Mouse (Mus musculus): ENCODE results near the gene Pax4.

The Pax4 gene

DNA sequence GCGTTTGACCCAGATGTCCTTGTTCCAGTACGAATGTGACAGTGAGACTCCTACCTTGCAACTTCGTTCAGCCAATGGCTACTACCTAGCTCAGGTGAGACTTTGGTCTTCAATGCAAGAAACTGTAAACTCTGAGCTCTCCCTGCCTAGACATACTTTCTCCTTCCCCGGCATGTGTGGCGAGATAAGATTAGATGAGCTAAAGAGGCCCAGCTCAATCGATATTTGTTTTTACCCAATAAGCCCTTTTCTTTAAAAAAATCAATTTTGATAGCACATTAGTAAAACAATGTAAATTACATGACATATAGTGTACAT is 17.7 kb downstream of the Pax4 start:
- DNase-seq, result no peak

DNA sequence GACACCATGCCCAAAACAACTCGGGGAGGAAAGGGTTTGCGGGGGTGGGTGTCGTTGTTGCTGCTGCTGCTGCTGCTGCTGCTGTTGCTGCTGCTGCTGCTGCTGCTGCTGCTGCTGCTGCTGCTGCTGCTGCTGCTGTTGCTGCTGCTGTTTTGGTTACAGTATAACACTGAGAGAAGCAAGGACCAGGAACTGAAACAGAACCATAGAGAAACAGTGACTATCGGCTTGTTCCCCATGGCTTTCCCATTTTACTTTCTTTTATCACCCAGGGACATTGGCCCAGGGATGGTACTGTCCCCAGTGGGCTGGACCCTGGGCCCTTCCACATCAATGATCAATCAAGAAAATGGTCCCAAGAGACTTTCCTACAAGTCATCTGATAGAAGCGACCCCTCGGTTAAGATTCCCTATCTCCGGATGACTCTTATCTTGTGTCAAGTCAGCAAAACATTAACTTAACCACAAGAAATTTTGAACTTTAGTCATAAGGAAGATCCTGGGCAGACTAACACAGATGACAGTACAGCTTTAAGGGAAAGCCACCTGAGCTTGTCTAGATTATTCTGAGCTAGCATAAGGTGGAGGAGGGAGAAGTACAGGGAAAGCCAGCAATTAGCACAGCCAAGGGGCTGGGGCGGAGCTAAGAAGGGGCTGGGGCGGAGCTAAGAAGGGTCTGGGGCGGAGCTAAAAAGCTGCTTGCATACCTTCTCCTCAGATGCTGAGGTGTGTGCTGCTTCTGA is 18.2 kb downstream of the Pax4 start:
- no peak for DNase-seq

DNA sequence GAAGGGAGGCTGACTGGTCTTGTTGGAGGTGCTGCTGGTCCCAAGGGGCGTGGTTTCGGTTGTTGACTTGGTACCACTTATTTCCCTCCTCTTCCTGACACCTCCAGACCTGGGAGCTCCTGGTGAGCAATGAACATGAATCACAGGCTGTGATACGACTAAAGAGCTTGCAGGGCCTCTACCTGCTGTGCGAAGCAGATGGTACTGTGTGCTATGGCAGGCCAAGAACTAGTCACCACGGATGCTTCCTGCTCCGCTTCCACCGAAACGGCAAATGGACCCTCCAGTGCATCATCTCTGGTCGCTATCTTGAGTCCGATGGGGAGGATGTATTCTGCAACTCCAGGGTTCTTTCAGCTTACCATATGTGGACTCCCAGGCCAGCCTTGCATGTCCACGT is 19.3 kb downstream of the Pax4 start:
- DNase-seq, result no peak

DNA sequence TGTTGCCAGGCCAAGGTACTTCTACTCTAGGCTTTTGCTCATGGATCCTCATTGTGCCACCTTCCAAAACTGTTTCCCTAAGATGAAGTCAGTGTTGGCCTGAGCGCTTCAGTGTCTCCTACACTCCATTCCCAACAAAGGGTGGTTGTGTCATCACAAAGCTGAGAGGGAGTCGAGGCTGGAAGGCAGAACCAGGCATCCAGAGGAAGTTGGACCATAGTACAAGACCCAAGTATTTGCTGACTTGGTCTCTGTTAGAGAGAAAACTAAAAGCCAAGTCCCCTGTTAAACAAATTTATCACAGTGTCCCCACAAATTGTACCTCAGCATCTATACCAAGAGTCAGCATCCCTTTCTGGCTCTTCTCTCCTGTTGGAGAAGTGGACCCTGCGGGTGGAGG is 20.9 kb downstream of the Pax4 start, which contains the start of gene Gcc1:
TSS of gene Gcc1 (minus strand) at position 101 of the 400 bp plus-strand sequence.
- DNase-seq, result no peak

DNA sequence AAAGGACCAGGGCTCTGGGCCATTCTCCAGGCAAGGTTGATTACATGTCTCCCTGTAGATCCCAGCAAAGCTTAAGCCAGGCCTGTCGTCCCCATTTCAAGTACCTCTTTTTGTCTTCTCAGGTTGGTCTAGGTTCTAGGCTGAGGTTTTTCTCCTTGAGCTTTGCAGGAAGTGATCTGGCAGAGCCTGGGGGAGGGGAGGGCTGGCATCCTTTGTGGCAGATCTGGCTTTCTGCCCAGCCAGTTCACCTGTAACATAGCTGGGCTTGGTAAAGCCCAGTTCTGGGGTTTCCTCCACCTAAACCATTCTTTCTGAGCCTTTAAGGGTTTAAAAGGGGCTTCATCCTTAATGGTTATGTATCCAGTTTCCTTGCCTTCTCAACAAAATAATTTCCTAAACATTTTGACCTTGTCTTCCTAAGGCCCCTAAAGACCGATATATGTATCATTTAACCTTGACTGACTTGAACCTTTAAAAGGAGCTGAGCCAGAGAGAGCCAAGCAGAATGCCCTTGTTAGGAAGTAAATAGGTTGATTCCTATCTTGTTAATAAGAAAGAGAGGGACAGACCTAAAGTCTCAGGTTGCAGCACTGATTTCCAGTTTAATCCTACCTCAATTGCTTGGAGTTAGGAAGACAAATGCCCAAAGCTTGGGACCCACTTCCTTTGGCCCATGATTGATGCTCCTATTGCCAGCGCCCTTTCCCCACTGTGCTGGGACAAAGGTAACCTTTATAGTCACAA is 21.9 kb downstream of the Pax4 start, which contains the start of gene Fscn3:
TSS of gene Fscn3 (plus strand) at position 694 of the 744 bp plus-strand sequence.
- DNase-seq, result peak; percentile 56

DNA sequence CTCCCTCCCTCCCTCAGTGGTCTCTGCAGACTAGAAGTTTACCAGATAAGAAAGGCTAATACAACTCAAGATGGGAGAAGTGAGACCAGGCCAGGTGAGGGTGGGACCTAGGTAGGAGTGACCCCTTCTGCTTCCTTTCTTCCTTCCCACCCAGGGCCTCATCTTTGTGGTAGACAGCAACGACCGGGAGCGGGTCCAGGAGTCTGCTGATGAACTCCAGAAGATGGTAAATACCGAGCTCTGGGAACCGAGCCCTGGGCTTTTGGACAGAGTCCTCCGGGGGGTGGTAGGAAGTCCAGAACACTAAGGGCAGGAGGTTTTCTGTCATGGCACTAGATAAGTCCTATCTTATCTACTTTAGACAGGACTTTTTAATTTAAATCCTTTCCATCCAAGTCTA is 24.1 kb downstream of the Pax4 start:
- no peak for DNase-seq

DNA sequence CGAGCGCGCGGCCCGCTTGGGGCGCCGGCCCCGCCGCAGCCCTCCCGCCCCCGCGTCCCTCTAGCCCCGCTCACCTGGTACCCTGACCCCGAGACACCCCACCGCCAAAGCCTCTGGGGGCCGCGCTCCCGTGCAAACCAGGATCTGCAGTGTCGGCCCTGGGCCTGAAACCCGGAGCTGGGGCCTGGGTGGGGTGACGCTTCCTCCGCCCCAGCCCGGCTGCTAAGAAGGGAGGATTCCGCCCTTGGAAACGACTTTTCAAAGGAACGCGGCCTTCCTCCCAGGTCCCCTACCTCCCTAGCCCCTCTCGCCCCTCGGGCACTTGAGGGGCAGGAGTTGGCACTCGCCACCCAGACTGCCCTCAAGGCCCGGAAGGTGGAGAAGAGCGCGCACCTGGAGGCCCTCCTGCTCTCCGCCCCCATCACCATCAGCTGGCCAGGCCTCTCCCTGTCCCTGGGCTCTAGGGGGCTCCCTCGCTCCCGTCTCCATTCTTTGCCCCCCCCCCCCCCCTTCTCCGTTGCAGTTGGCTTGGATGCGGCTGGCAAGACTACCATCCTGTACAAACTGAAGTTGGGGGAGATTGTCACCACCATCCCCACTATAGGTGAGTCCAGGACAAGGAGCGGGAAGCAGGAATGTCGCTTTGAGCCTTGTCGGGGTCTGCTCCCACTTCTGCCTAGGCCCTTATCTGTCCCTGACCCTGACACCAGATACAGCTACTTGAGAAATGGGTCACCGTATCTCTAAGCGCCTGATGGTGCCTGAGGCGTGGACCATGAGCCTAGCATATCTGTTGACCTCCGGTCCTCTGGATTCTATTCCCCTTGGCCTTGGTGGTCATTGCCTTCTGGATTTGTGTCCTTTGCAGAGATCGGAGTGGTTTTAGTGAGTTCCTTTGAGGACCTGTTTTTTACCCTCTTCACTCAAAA is 25.1 kb downstream of the Pax4 start:
- DNase-seq, result peak; percentile 60

DNA sequence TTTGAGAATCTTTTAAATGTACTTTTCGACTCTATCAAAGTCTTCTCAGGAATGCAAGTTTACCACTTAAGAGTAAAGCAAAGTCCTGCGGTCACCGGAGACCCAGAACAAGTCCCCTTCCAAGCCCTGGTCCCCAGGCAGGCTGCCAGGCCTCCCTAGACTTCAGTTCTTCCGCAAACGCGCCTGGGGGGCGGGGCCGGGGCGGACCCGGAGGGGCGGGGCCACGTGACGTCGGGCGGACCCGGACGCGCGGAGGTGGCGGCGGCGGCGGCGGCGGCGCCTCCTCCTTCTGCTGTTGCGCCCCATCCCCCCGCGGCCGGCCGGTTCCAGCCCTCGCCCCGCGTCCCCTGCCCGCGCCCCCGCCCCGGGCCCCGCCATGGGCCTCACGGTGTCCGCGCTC is 25.8 kb downstream of the Pax4 start, which contains the start of gene Arf5:
TSS of gene Arf5 (plus strand) at position 248 of the 400 bp plus-strand sequence.
- peak; percentile 95 for DNase-seq

DNA sequence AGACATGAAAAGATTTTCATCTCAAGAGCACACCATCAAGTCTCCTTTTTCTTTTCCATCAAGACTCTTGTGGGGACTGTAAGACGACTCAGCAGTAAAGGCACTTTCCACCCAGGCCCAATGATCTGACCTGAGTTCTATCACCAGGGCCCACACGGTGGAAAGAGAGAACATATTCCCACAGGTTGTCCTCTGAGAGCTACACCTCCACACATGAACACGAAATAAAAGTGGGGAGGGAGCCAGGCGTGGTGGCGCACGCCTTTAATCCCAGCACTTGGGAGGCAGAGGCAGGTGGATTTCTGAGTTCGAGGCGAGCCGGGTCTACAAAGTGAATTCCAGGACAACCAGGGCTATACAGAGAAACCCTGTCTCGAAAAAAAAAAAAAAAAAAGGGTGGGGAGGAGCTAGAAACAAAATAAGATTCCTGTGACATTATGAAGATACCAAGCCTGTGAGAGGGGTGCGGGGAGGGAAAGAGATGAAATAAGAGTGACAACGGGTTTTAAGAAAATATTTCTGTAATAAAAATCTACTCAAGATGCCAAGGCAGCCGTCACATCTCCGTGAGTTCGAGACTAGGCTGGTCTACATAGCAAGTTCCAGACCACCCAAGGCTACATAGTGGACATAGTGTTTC is 26.4 kb downstream of the Pax4 start:
- DNase-seq, result peak; percentile 23

DNA sequence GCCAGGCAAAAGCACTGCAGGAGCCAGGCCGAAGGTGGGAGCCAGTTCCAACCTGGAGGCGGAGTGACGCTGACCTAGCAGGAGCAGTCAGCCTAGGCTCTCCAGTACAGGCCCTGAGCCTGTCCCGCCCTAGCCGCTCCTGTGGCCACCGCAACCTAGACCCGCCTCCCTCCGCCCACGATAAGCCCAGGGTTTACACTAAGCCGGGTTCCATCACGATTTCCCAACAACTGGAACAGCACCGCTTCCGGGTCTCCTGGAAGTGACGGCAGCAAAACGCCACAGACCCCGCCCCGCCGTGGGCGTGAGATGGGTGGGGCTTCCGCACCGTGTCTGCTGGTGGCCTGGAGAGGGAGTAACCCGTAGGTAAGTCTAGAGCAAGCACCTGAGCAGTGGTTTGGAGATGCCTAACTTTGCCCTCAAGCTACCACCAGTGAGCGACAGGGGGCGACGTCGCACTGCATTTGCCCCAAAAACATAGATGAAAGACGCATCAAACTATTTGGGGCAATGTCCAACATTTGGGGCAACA is 27.6 kb downstream of the Pax4 start:
- peak; percentile 99 for DNase-seq

DNA sequence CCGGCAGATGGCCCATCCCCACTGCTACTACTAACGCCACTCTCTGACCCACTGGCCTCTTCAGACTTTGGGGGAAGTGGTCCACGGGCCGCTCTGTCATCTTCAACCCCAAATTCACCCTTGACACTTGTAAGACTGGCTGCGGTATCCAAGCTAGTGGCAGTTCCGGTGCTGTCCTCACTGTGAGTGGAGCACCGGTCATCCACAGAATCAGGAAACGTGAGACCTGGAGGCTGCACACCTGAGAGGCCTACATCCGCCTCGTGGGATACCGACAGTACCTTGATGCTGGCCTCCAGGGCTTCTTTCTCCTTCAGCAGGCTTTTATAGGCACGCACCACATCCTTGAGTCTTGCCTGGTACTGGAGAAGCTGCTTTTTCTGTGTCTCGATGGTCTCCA is 28.3 kb downstream of the Pax4 start:
- DNase-seq, result no peak

DNA sequence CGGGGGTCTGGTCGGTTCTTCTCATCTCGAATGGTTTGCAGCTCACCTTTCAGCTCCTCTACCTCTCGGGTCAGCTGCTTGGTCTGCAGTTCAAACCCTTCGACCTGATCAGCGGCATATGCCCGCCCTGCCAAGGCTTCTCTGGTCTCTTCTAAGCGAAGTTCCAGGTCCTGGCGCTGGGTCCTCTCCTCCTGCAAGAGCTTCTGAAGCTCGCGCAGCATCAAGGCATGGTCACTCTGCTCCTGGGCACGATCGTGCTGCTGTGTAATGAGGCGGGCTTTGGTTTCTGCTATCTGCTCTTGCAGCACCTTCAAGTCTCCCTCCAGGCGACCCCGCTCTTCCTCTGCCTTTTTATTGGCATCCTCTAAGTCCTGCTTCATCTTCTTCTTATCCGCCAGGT is 28.8 kb downstream of the Pax4 start:
- no peak for DNase-seq

DNA sequence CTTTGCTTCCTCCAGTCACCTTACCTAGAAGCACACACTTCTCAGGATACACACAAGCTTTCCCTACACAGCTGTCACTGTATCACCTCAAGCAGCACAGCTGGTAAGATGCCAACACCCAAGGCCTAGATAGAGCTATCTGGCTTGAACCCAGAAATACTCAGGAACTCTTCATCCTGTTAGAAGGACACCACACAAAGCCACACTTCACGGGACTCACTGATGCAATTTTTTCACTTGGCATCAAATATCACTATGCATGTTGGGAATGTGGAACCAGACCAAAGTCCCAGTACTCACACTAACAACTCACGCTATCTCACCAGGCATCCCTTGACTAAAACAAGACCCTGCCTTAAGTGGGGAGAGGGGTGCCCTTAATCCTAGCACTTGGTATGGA is 29.5 kb downstream of the Pax4 start:
- no peak for DNase-seq

DNA sequence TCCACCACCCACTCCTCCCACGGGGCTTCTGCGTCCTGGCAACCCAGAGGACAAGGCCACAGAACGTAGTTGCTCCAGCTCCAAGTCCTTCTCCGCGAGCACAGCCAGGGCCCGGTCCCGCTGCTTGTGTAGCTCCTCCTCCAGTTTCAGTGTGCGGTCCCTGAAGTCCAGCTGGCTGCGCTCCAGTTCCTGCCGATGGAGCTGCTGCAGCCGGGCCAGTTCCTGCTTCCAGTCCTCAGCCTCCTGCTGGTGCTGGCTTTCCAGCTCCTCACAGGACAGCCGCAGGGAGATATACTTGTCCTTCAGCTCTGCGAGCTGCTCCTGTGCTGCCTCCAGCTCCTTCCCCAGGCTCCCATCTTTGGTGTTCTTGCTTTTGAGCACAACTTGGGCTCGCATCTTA is 30.7 kb downstream of the Pax4 start:
- peak; percentile 73 for DNase-seq

DNA sequence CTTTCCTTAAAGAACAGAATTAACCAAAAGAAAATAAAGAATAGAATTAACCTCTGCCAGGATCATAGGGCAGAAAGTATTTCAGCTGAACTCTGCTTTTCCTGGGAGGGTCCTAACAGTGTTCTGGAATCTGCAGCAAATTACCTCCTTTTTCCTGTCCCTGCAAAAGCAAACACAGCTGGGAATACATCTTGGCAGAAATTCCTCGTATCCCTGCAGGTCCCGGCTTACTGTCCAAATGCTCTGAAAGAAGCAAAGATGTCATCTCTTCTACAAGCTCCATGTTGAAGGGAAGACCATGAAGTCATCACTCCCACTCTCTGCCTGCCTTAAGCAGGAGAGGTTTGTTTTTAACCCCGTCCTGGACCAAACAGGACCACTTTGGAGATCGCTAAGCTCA is 32.2 kb downstream of the Pax4 start:
- no peak for DNase-seq

DNA sequence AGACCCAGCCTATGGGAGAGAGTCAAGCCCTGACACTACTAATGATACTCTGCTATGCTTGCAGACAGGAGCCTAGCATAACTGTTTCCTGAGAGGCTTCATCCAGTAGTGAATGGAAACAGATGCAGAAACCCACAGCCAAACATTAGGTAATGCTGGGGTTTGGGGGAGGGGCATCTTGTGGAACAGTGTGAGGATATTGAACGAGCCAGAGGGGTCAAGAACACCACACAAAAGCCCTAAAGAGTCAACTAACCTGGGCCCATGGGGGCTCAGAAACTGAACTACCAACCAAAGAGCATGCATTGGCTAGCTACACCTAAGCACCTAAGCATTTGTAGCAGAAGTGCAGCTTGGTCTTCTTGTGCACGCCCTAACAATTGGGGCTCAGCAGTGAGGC is 37.9 kb downstream of the Pax4 start:
- no peak for DNase-seq

DNA sequence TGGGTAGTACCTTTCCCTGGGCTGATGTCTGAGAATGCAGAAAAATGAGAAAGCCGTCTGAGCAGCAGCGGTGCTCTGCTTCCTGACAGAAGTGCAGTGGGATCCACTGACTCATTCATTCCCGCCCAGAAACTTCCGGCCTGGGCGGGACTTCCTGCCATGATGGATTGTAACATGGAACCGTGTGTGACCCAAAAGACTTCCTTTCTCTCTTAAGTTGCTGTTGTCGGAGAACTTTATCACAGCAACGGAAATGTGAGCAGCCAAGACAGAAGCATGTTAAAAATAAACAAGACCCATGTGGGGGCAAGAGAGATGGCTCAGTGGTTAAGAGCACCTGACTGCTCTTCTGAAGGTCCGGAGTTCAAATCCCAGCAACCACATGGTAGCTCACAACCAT is 39.1 kb downstream of the Pax4 start:
- DNase-seq, result peak; percentile 63

DNA sequence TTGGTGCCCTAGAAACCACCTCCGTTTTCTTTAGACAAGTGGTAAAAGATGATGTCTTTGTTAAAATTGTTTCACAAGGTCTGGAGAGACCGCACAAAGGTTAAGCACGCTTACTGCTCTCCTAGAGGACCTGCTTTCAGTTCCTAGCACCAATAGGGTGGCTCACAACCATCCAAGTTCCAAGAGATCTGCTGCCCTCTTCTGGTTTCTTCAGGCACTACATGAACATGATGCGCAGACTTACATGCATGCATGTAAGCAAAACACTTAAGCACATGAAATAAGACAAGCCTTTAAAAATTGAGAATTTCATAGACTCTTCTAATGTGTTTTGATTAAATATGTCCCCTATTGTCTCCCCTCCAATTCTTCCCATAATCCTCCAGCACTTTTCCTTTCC is 49.4 kb downstream of the Pax4 start:
- no peak for DNase-seq

DNA sequence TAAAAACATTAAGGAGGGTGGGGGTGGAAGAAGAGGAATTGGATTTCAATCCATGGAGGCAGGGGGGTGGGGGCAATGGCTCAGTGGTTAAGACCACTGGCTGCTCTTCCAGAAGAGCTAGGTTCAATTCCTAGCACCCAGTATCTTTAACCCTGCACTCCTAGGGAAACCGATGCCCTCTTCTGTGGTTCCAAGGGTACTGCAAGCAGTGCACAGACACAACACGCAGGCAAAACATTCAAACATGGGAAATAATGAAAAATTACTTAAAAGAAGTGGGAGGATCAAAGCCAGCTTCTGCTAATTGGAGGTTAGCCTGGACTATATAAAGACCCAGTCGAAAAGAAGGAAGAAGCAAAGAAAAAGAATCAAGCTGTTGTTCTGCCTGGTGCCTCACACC is 50.4 kb downstream of the Pax4 start:
- DNase-seq, result no peak

DNA sequence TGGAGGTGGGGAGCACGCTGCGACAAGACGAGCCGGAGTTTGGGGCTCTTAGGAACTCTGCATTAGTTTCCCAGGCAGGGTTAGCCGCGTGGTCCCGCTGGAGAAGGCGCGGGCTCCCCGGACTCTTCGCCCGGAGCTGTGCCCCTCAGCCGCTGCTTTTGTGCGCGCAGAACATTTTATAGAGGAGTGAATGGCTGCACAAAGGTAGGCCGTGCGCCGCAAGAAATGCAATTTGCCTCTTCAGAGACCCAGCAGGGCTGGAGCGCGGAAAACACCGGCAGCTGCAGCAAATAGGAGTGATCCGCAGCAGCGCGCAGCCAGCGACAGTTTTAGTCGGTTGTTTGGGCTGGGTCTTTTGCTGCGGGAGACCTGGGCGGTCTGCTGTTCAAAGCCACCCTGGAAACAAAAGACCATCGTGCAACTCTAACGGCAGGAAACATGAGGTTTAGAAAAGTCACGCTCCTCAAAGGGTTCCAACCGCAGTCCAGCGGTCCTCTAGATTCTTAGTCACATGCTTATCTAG is 51.4 kb downstream of the Pax4 start, which contains the start of gene Zfp800:
TSS of gene Zfp800 (minus strand) at position 325 of the 523 bp plus-strand sequence.
- DNase-seq, result no peak

DNA sequence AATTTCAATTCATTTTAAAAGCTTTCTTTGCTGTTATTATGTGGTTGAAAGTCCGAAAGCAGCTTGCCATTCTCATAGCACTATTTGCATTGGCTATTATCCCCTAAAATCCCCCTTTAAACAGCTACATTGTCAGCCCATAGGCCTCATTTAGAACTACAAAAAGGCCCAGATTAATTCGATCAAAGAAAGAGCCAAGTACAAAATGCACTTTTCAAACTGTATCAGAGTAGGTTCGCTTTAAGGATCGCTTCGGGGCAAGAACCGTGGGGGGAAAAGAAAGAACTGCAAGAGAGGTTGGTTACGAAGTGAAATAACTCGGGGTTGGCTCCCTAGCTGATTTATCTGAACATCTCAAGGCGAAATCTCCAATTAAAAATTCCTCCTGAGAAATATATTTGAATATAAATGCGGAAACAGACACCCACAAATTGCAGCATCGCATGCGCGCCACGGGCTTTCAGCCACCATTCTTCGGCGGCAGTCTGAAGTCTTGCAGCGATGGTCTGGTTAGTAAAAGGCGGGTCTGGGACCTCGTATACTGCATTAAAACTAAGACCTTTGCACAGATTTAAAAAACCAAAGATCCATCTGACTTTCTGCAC is 52.2 kb downstream of the Pax4 start:
- DNase-seq, result no peak
